Mouse (Mus musculus) brain, embryonic 18.5 days (tissue): ENCODE measurements around the gene Sema4g.
A peak's percentile ranks its signal among the peaks of the same experiment; 100 is the strongest.
"Not testable (repeated sequence)": the region's sequence is repeated elsewhere in the genome, so short reads cannot be mapped to it uniquely, and the experiment has no call there.

Experiments used
- DNase-seq: peaks from one replicate; pipeline ENCODE4 v3.0.0-alpha.2; 2012; ENCODE audit warnings: low read depth, low spot score

Sema4g gene

GRCm38 (mm10) chr19:45024775-45025174 lies 35.9 kb downstream of the Sema4g start:
- no peak for DNase-seq

- no peak for DNase-seq
These were observed 37.2 kb downstream of the Sema4g start for GRCm38 (mm10) chr19:45025937-45026568.

GRCm38 (mm10) chr19:45026958-45027670 lies 38.2 kb downstream of the Sema4g start:
- no peak for DNase-seq

- DNase-seq = no peak
These were observed 38.9 kb downstream of the Sema4g start for GRCm38 (mm10) chr19:45027848-45028247.

GRCm38 (mm10) chr19:45028746-45029145 lies 39.8 kb downstream of the Sema4g start:
- DNase-seq = no peak

- DNase-seq = no peak
These were observed 40.7 kb downstream of the Sema4g start for GRCm38 (mm10) chr19:45029571-45029970.

- no peak for DNase-seq
These were observed 41.2 kb downstream of the Sema4g start for GRCm38 (mm10) chr19:45030111-45030510.

GRCm38 (mm10) chr19:45030746-45031693 lies 42.1 kb downstream of the Sema4g start:
- peak; percentile 37 for DNase-seq

- DNase-seq = no peak
These were observed 42.9 kb downstream of the Sema4g start for GRCm38 (mm10) chr19:45031780-45032179.

- DNase-seq = no peak
These were observed 43.9 kb downstream of the Sema4g start for GRCm38 (mm10) chr19:45032570-45033332.

GRCm38 (mm10) chr19:45036867-45037266 lies 48.0 kb downstream of the Sema4g start:
- DNase-seq = no peak

GRCm38 (mm10) chr19:45038198-45038597 lies 49.3 kb downstream of the Sema4g start:
- DNase-seq = not testable (repeated sequence)

GRCm38 (mm10) chr19:45040214-45040613 lies 51.3 kb downstream of the Sema4g start:
- no peak for DNase-seq

- no peak for DNase-seq
These were observed 55.6 kb downstream of the Sema4g start for GRCm38 (mm10) chr19:45044389-45044927.

- no peak for DNase-seq
These were observed 56.3 kb downstream of the Sema4g start for GRCm38 (mm10) chr19:45045236-45045635.

GRCm38 (mm10) chr19:45045651-45046050 lies 56.8 kb downstream of the Sema4g start, which contains the start of gene Pdzd7:
Pdzd7 (minus strand) TSS chr19:45045717.
- DNase-seq = no peak

- DNase-seq = peak; percentile 69
These were observed 57.8 kb downstream of the Sema4g start for GRCm38 (mm10) chr19:45046523-45047321.

GRCm38 (mm10) chr19:45047417-45047934 lies 58.6 kb downstream of the Sema4g start, which contains the start of gene Sfxn3:
Sfxn3 (plus strand) TSS chr19:45047503.
- peak; percentile 87 for DNase-seq

- peak; percentile 40 for DNase-seq
These were observed 59.2 kb downstream of the Sema4g start for GRCm38 (mm10) chr19:45047935-45048643.
